Mouse (Mus musculus) lung, embryonic 16.5 days (tissue): ENCODE measurements at regions not wholly inside any gene's neighbourhood (a gene's known extent, or its start where the extent isn't known, plus 50 kb on each side); places are given as distances from the start of the nearest gene placed in this dataset.
A peak's percentile ranks its signal among the peaks of the same experiment; 100 is the strongest.

Source experiments
- ATAC-seq: fragments of 200-750 bp; cut with Nextera tagmentation; 2 replicates; pipeline ENCODE4 v1.8.0; 2017; ENCODE audit warnings: low read depth, mild to moderate bottlenecking, moderate library complexity
- H3K27ac ChIP-seq: fragments of 300-500 bp; sonication (generic); 2 replicates; pipeline ENCODE4 v1.5.1; 2014; ENCODE audit warnings: mild to moderate bottlenecking, control low read depth, low read length
- H3K27me3 ChIP-seq: fragments of 300-500 bp; sonication (generic); 2 replicates; pipeline ENCODE4 v1.6.1; 2014; ENCODE audit warnings: low read depth, low read length, mixed read lengths; ENCODE audit not compliant: control insufficient read depth, insufficient read depth
- H3K36me3 ChIP-seq: fragments of 300-500 bp; sonication (generic); 2 replicates; pipeline ENCODE4 v1.6.1; 2014; ENCODE audit warnings: low read length; ENCODE audit not compliant: control insufficient read depth, insufficient read depth
- H3K4me1 ChIP-seq: fragments of 300-500 bp; sonication (generic); replicated peaks from 2 replicates; pipeline ENCODE4 v1.6.1; 2014; ENCODE audit warnings: low read length, mixed read lengths; ENCODE audit not compliant: control insufficient read depth, insufficient read depth
- H3K4me2 ChIP-seq: fragments of 300-500 bp; sonication (generic); 2 replicates; pipeline ENCODE4 v1.6.1; 2014; ENCODE audit warnings: low read depth, low read length, control low read depth
- H3K4me3 ChIP-seq: fragments of 300-500 bp; sonication (generic); 2 replicates; pipeline ENCODE4 v1.5.1; 2014; ENCODE audit warnings: mild to moderate bottlenecking, low read length, control low read depth
- H3K9ac ChIP-seq: fragments of 300-500 bp; sonication (generic); 2 replicates; pipeline ENCODE4 v1.6.1; 2014; ENCODE audit warnings: low read length, control low read depth
- H3K9me3 ChIP-seq: fragments of 300-500 bp; sonication (generic); 2 replicates; pipeline ENCODE4 v1.6.1; 2016; ENCODE audit warnings: low read length; ENCODE audit not compliant: control insufficient read depth
- WGBS: fragments of 180-500 bp; shearing (Covaris S2); extraction: QIAGEN DNeasy Blood & Tissue Kit; methylation state at CpG from one replicate; pipeline ENCODE4 v1.1.7; 2014; 5-methylcytosine and 5-hydroxymethylcytosine counted together

- H3K4me2 ChIP-seq, result no peak overlapping the region
- H3K4me1 ChIP-seq, result peaks cover 8% of the 10 kb centered on the region; the same call in 1 of the 2 replicates
- H3K27ac ChIP-seq, result no peak overlapping the region
- H3K36me3 ChIP-seq, result no peaks in the 10 kb centered on the region
- no peaks in the 10 kb centered on the region for H3K9me3 ChIP-seq
- no peak overlapping the region for H3K9ac ChIP-seq
- ATAC-seq, result no peak
- WGBS, result 69% methylated on average over 6 of the region's 6 CpGs
- H3K27me3 ChIP-seq, result no peaks in the 10 kb centered on the region
- H3K4me3 ChIP-seq, result no peak overlapping the region
Observed at GRCm38 (mm10) chr2:27590511-27590910, 75.6 kb downstream of the Wdr5 start.

- H3K9me3 ChIP-seq, result no peaks in the 10 kb centered on the region
- H3K4me2 ChIP-seq, result no peak overlapping the region
- no peak for ATAC-seq
- no peak overlapping the region for H3K9ac ChIP-seq
- no peaks in the 10 kb centered on the region for H3K27me3 ChIP-seq
- 79% methylated on average over 5 of the region's 5 CpGs for WGBS
- no peak overlapping the region for H3K27ac ChIP-seq
- no peaks in the 10 kb centered on the region for H3K36me3 ChIP-seq
- no peak overlapping the region for H3K4me3 ChIP-seq
- peaks cover 17% of the 10 kb centered on the region for H3K4me1 ChIP-seq
Observed at GRCm38 (mm10) chr2:27591668-27592067, 76.7 kb downstream of the Wdr5 start.

GRCm38 (mm10) chr2:27593338-27593737 is 78.4 kb downstream of the Wdr5 start:
- Histone ChIP-seq H3K36me3 (no peaks in the 10 kb centered on the region), H3K4me3 (no peak overlapping the region), H3K4me1 (peaks cover 17% of the 10 kb centered on the region), H3K9me3 (0 out of 2 replicates have a peak, but pooled peaks cover 2% of the 10 kb centered on the region), H3K27ac (peak overlapping the region; percentile 90), H3K27me3 (no peaks in the 10 kb centered on the region), H3K9ac (peak overlapping the region; percentile 36; the same call in 1 of the 2 replicates), H3K4me2 (no peak overlapping the region)
- peak; percentile 90 for ATAC-seq
- WGBS, result 34% methylated on average over 10 of the region's 10 CpGs

- Histone ChIP-seq H3K9me3 (0 out of 2 replicates have a peak, but pooled peaks cover 2% of the 10 kb centered on the region), H3K4me2 (no peak overlapping the region), H3K4me1 (peaks cover 25% of the 10 kb centered on the region), H3K36me3 (no peaks in the 10 kb centered on the region), H3K4me3 (no peak overlapping the region), H3K27ac (no peak overlapping the region), H3K9ac (no peak overlapping the region), H3K27me3 (no peaks in the 10 kb centered on the region)
- 79% methylated on average over 4 of the region's 4 CpGs for WGBS
- ATAC-seq, result no peak
Observed at GRCm38 (mm10) chr2:27595251-27595650, 80.3 kb downstream of the Wdr5 start.

- Histone ChIP-seq H3K36me3 (no peaks in the 10 kb centered on the region), H3K9me3 (0 out of 2 replicates have a peak, but pooled peaks cover 2% of the 10 kb centered on the region), H3K27me3 (no peaks in the 10 kb centered on the region), H3K4me1 (peaks cover 25% of the 10 kb centered on the region), H3K4me3 (no peak overlapping the region), H3K27ac (peak overlapping the region; percentile 39; the same call in 1 of the 2 replicates), H3K9ac (no peak overlapping the region), H3K4me2 (no peak overlapping the region)
- ATAC-seq, result peak; percentile 44
- 28% methylated on average over 2 of the region's 2 CpGs for WGBS
Observed at GRCm38 (mm10) chr2:27596217-27596616, 80.0 kb upstream of the Rxra start.

- Histone ChIP-seq H3K9me3 (0 out of 2 replicates have a peak, but pooled peaks cover 2% of the 10 kb centered on the region), H3K9ac (no peak overlapping the region), H3K4me2 (no peak overlapping the region), H3K27ac (no peak overlapping the region), H3K4me1 (peaks cover 25% of the 10 kb centered on the region), H3K36me3 (no peaks in the 10 kb centered on the region), H3K4me3 (no peak overlapping the region), H3K27me3 (no peaks in the 10 kb centered on the region)
- ATAC-seq, result no peak
- 90% methylated on average over 1 of the region's 1 CpGs for WGBS
Observed at GRCm38 (mm10) chr2:27596966-27597365, 79.3 kb upstream of the Rxra start.

- Histone ChIP-seq H3K36me3 (no peaks in the 10 kb centered on the region), H3K9me3 (0 out of 2 replicates have a peak, but pooled peaks cover 2% of the 10 kb centered on the region), H3K27ac (no peak overlapping the region), H3K27me3 (no peaks in the 10 kb centered on the region), H3K4me2 (no peak overlapping the region), H3K4me3 (no peak overlapping the region), H3K4me1 (peaks cover 23% of the 10 kb centered on the region), H3K9ac (no peak overlapping the region)
- ATAC-seq, result no peak
- WGBS, result 90% methylated on average over 4 of the region's 4 CpGs
Observed at GRCm38 (mm10) chr2:27597901-27598300, 78.3 kb upstream of the Rxra start.

DNA sequence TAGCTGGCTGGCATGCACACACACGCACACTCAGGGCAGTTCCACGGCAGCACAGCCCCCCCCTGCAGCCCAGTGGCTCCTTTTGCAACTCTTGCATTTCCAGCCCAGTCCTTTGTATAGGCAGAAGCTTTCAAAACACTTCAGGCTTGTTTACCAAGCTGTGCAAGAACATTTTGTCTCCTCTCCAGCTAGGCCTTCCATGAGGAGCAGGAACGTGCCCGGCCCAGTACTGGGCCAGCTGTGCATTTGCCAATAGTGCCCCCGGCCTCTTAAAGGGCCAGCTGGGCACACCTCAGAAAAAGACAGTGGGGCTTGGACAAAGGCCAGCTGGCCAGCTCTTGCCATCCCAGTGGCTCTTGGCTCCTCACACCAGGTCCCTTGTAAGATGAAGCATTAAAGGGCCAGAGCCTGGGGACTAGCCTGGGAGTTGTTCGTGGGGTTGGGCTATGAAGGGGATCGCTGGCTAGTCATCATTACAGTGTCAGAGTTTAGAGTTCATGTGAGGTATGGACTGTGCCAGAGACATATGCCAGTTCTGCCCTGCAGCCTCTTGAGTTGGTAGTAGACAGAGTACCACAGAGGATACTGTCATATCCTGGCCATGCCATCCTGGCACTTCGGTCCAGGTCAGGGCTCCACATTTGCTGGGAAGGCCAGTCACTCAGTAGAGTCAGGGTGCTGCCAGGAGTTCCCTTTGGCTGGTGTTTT is 77.0 kb upstream of the Rxra start:
- Histone ChIP-seq H3K4me3 (no peak overlapping the region), H3K9ac (peak overlapping the region; percentile 31; the same call in 1 of the 2 replicates), H3K9me3 (0 out of 2 replicates have a peak, but pooled peaks cover 2% of the 10 kb centered on the region), H3K27me3 (no peaks in the 10 kb centered on the region), H3K27ac (peak overlapping the region; percentile 79), H3K4me2 (no peak overlapping the region), H3K4me1 (peaks cover 16% of the 10 kb centered on the region), H3K36me3 (no peaks in the 10 kb centered on the region)
- WGBS, result 60% methylated on average over 8 of the region's 8 CpGs
- peak; percentile 81 for ATAC-seq

- H3K27ac ChIP-seq, result no peak overlapping the region; the same call in 1 of the 2 replicates
- no peaks in the 10 kb centered on the region for H3K27me3 ChIP-seq
- no peak overlapping the region for H3K9ac ChIP-seq
- WGBS, result 68% methylated on average over 4 of the region's 4 CpGs
- no peak overlapping the region for H3K4me2 ChIP-seq
- peaks cover 16% of the 10 kb centered on the region for H3K4me1 ChIP-seq
- H3K4me3 ChIP-seq, result no peak overlapping the region
- 0 out of 2 replicates have a peak, but pooled peaks cover 2% of the 10 kb centered on the region for H3K9me3 ChIP-seq
- ATAC-seq, result no peak
- H3K36me3 ChIP-seq, result no peaks in the 10 kb centered on the region
Observed at GRCm38 (mm10) chr2:27599769-27600167, 76.5 kb upstream of the Rxra start.
